Mouse (Mus musculus): ENCODE measurements at regions not wholly inside any gene's neighbourhood (a gene's known extent, or its start where the extent isn't known, plus 50 kb on each side); places are given as distances from the start of the nearest gene placed in this dataset.

DNA sequence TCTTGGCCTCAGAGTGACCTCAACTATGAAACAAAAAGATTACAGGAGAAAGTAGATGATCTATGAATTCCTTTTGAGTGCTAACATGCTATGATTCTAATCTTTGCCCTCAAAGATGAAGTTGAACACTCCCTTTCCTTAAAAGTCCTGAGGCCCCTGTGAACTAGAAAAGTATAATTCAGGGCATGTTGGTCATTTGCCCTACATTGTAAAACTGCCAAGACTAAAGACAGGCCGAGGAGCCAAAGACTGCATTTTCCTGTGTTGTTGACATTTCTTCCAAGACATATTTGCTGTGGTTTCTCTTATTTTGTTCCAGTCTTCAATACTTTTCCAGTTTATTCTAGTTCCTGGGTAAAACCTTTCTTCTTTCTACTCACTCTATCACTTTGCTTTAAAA, 159.9 kb upstream of the Nt5c1b start:
- Histone ChIP-seq H3K9ac (ENCODE audit: low read depth, low read length) (no peak overlapping the region), H3K4me2 (replicated peaks; ENCODE audit: low read depth) (no peak overlapping the region), H3K4me3 (ENCODE audit: low read depth, low read length) (no peak overlapping the region), H3K27me3 (replicated peaks; ENCODE audit: control insufficient read depth, insufficient read depth, low read length) (no peaks in the 10 kb centered on the region), H3K4me1 (replicated peaks; ENCODE audit: control insufficient read depth, insufficient read depth, low read length) (no peaks in the 10 kb centered on the region), H3K36me3 (ENCODE audit: control insufficient read depth, insufficient read depth) (no peaks in the 10 kb centered on the region), H3K27ac (ENCODE audit: low read depth, low read length) (no peak overlapping the region), H3K9me3 (ENCODE audit: control insufficient read depth) (no peaks in the 10 kb centered on the region)
- ATAC-seq: no peak
- WGBS: 25% methylated on average over 1 of the region's 1 CpGs
- no peak for TF ChIP-seq CTCF (IDR thresholded peaks at IDR 0.05; ENCODE audit: low read depth)

DNA sequence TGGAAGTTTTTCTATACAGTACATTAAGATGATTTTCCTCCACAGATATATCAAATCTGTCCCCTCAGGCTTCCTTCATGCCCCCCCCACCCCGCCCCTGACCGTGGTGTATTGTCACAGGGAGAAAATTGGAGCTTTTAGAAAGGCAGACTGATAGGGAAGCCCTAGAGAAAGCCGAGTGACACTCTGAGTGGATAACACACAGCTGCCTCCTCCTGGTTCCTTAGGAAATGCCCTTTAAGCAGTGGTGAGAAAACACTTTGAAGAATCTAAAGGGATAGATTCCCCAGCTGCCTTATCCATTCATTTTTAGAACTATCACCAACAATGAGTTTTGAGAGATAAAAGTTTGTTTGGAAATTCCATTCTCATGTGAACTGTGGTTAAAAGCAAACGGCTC, 147.0 kb upstream of the Nt5c1b start:
- Histone ChIP-seq H3K4me2 (replicated peaks; ENCODE audit: low read depth) (no peak overlapping the region), H3K9me3 (ENCODE audit: control insufficient read depth) (no peaks in the 10 kb centered on the region), H3K9ac (ENCODE audit: low read depth, low read length) (no peak overlapping the region), H3K36me3 (ENCODE audit: control insufficient read depth, insufficient read depth) (no peaks in the 10 kb centered on the region), H3K27me3 (replicated peaks; ENCODE audit: control insufficient read depth, insufficient read depth, low read length) (no peaks in the 10 kb centered on the region), H3K4me1 (replicated peaks; ENCODE audit: control insufficient read depth, insufficient read depth, low read length) (no peaks in the 10 kb centered on the region), H3K27ac (ENCODE audit: low read depth, low read length) (no peak overlapping the region), H3K4me3 (ENCODE audit: low read depth, low read length) (no peak overlapping the region)
- peak; percentile 62 for TF ChIP-seq CTCF (IDR thresholded peaks at IDR 0.05; ENCODE audit: low read depth)
- ATAC-seq: no peak
- WGBS: 22% methylated on average over 4 of the region's 4 CpGs

DNA sequence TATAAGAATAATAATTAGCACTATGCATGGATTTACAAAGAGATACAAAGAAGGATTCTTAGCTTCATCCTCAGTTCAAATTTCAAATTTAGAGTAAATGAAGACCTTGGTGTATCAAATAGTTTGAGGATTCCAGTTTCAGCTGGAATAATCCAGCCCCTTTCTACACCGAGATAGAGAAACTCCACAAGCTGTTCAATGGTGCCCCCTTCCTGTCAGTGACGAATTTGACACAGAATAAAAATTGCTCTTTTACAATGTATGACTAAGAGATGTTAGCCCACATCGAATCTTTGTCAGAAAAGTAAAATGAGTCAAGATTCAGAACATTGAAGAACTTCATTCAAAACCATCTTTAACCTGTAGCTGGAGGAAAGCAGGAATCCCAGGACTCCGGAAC, 145.9 kb upstream of the Nt5c1b start:
- Histone ChIP-seq H3K9ac (ENCODE audit: low read depth, low read length) (no peak overlapping the region), H3K4me2 (replicated peaks; ENCODE audit: low read depth) (no peak overlapping the region), H3K27ac (ENCODE audit: low read depth, low read length) (no peak overlapping the region), H3K27me3 (replicated peaks; ENCODE audit: control insufficient read depth, insufficient read depth, low read length) (no peaks in the 10 kb centered on the region), H3K9me3 (ENCODE audit: control insufficient read depth) (no peaks in the 10 kb centered on the region), H3K4me1 (replicated peaks; ENCODE audit: control insufficient read depth, insufficient read depth, low read length) (no peaks in the 10 kb centered on the region), H3K36me3 (ENCODE audit: control insufficient read depth, insufficient read depth) (no peaks in the 10 kb centered on the region), H3K4me3 (ENCODE audit: low read depth, low read length) (no peak overlapping the region)
- ATAC-seq: no peak
- WGBS: 27% methylated on average over 4 of the region's 4 CpGs
- peak; percentile 83 for TF ChIP-seq CTCF (IDR thresholded peaks at IDR 0.05; ENCODE audit: low read depth)

DNA sequence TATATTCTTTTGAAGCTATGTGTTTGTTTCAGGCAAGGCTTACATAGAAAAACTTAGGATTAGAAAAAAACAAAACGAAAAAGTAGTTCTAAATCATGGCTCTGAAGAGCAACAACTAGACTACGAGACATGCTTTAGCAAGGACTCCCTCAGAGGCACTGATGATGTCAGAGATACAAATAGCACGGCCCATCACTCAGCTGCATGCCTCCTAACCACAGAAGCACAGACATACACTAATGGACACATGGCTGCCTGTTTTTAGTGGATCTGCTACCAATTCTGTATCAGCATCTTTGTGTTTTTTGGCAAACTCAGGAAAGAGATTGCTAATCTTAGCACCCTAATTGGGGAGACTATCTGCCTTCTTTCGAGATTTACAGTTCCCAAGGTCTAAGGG, 138.6 kb upstream of the Nt5c1b start:
- no peaks in the 10 kb centered on the region for H3K4me1 ChIP-seq (replicated peaks; ENCODE audit: control insufficient read depth, insufficient read depth, low read length)
- WGBS: 60% methylated on average over 4 of the region's 4 CpGs
- no peak overlapping the region for H3K4me3 ChIP-seq (ENCODE audit: low read depth, low read length)
- TF ChIP-seq CTCF (IDR thresholded peaks at IDR 0.05; ENCODE audit: low read depth): no peak
- no peaks in the 10 kb centered on the region for H3K36me3 ChIP-seq (ENCODE audit: control insufficient read depth, insufficient read depth)
- no peak for ATAC-seq
- H3K9ac ChIP-seq (ENCODE audit: low read depth, low read length): no peak overlapping the region
- H3K27ac ChIP-seq (ENCODE audit: low read depth, low read length): no peak overlapping the region
- H3K9me3 ChIP-seq (ENCODE audit: control insufficient read depth): no peaks in the 10 kb centered on the region
- no peaks in the 10 kb centered on the region for H3K27me3 ChIP-seq (replicated peaks; ENCODE audit: control insufficient read depth, insufficient read depth, low read length)
- H3K4me2 ChIP-seq (replicated peaks; ENCODE audit: low read depth): no peak overlapping the region

DNA sequence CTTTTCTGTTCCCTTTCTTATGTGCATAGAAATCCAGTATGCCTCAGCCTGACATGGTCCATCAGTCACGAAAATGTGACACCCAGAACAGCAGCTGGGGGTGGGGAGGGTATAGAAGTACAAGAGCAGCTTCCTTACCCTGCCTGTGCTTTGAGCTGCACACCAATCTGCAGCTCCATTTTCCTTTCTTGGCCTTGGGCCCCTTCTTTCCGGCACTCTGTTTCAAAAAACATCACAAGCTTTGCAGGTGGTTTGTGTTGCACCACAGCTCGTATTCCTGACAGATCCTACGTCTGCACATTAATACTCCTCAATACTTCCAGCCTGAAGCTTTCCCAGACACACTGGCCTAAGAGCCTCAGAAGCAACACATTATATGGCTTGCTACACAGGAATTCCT, 138.1 kb upstream of the Nt5c1b start:
- no peaks in the 10 kb centered on the region for H3K9me3 ChIP-seq (ENCODE audit: control insufficient read depth)
- H3K4me3 ChIP-seq (ENCODE audit: low read depth, low read length): no peak overlapping the region
- no peak for ATAC-seq
- H3K27me3 ChIP-seq (replicated peaks; ENCODE audit: control insufficient read depth, insufficient read depth, low read length): no peaks in the 10 kb centered on the region
- H3K36me3 ChIP-seq (ENCODE audit: control insufficient read depth, insufficient read depth): no peaks in the 10 kb centered on the region
- no peak overlapping the region for H3K27ac ChIP-seq (ENCODE audit: low read depth, low read length)
- no peaks in the 10 kb centered on the region for H3K4me1 ChIP-seq (replicated peaks; ENCODE audit: control insufficient read depth, insufficient read depth, low read length)
- TF ChIP-seq CTCF (IDR thresholded peaks at IDR 0.05; ENCODE audit: low read depth): no peak
- no peak overlapping the region for H3K4me2 ChIP-seq (replicated peaks; ENCODE audit: low read depth)
- WGBS: 55% methylated on average over 4 of the region's 4 CpGs
- H3K9ac ChIP-seq (ENCODE audit: low read depth, low read length): no peak overlapping the region

DNA sequence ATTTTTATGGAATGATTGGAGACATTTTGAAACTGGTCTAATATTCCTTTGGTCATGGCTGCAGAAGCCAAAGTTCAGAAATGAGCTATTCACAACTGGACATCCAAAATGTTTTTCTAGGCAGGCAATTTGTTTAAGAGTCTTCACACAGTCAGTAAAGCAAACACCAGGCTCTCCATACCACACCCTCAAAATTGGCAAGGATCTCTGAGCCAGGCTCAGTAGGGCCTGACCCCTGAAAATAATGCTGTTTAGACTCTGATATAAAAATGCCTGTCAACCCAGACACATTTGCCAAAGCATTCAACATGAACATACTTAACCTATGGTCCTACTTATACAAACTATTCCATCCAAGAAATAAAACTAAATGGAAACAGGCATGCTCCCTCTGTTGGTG, 121.7 kb upstream of the Nt5c1b start:
- Histone ChIP-seq H3K4me2 (replicated peaks; ENCODE audit: low read depth) (no peak overlapping the region), H3K27me3 (replicated peaks; ENCODE audit: control insufficient read depth, insufficient read depth, low read length) (no peaks in the 10 kb centered on the region), H3K27ac (ENCODE audit: low read depth, low read length) (no peak overlapping the region), H3K4me1 (replicated peaks; ENCODE audit: control insufficient read depth, insufficient read depth, low read length) (no peaks in the 10 kb centered on the region), H3K36me3 (ENCODE audit: control insufficient read depth, insufficient read depth) (no peaks in the 10 kb centered on the region), H3K9me3 (ENCODE audit: control insufficient read depth) (no peaks in the 10 kb centered on the region), H3K9ac (ENCODE audit: low read depth, low read length) (no peak overlapping the region), H3K4me3 (ENCODE audit: low read depth, low read length) (no peak overlapping the region)
- ATAC-seq: no peak
- no peak for TF ChIP-seq CTCF (IDR thresholded peaks at IDR 0.05; ENCODE audit: low read depth)

DNA sequence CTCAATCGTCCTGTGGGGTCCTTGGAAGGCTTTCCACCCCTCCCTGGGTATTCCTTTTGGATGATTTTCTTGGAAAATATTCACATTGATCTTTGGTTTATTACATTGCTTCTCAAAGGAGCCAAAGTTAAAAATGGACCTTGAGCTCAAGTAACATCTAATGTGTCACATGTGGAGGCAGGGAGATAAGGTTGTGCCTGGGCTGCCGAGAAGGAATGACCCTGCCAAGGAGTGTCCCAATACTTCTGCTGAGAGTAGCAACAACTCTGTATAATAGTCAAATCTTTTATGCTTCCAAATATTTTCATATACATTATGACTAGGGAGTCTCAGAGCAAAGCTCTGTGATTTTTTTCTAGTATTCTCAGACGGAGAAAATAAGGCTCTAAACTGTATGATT, 113.4 kb upstream of the Nt5c1b start:
- ATAC-seq: no peak
- H3K4me3 ChIP-seq (ENCODE audit: low read depth, low read length): no peak overlapping the region
- no peaks in the 10 kb centered on the region for H3K9me3 ChIP-seq (ENCODE audit: control insufficient read depth)
- H3K27me3 ChIP-seq (replicated peaks; ENCODE audit: control insufficient read depth, insufficient read depth, low read length): no peaks in the 10 kb centered on the region
- 47% methylated on average over 3 of the region's 3 CpGs for WGBS
- no peak overlapping the region for H3K4me2 ChIP-seq (replicated peaks; ENCODE audit: low read depth)
- 0 out of 2 replicates have a peak, but pooled peaks cover 4% of the 10 kb centered on the region for H3K4me1 ChIP-seq (replicated peaks; ENCODE audit: control insufficient read depth, insufficient read depth, low read length)
- H3K36me3 ChIP-seq (ENCODE audit: control insufficient read depth, insufficient read depth): no peaks in the 10 kb centered on the region
- H3K9ac ChIP-seq (ENCODE audit: low read depth, low read length): no peak overlapping the region
- no peak for TF ChIP-seq CTCF (IDR thresholded peaks at IDR 0.05; ENCODE audit: low read depth)
- no peak overlapping the region for H3K27ac ChIP-seq (ENCODE audit: low read depth, low read length)
